ENCODE assay signal across 10 mouse cellular contexts in the genomic region with DNA sequence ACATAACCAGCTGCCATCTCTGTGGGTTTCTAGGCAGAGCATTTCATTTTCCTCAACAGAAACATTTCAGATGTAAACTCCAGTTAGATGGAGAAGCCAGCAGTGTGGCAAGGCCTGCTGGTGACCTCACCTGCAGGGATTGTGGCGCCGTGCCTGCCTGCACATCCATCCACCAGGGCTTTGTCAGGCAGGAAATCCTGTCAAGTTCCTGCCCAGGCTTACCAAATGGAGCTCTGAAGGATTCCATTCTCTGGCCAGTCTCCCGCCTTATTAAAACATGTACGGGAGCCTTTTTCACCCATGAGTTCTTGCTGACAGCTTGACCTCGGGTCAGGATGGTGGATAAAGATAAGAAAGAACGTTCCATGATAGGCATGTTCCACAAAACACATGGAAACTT. TPM values are rescaled to one million over a fixed set of nuclear protein-coding genes. Genes with fewer than 3 reads are reported as not detected.
DNase-seq lines count a peak whose midpoint lies in the region; ATAC-seq lines count a peak whose summit lies in the region.
"Had no signal": no experiment of that assay in that cellular context is flagged by ENCODE, and none has a peak within 500 bp of the region (broad histone marks: within the 10 kb centered on the region; RNA-seq: fewer than 3 reads in every experiment).

No protein-coding gene starts in this region.

- H3K4me1 ChIP-seq in hindbrain, embryonic 16.5 days (ENCODE audit: control insufficient read depth, insufficient read depth, low read depth, low read length), result no peaks in the 10 kb centered on the region
- no peaks in the 10 kb centered on the region for H3K4me1 ChIP-seq in forebrain, embryonic 16.5 days (replicated peaks; ENCODE audit: control insufficient read depth, insufficient read depth, low read length)
- H3K4me1 ChIP-seq: limb, embryonic 15.5 days; midbrain, embryonic 15.5 days had no signal

- H3K4me3 ChIP-seq in hindbrain, embryonic 16.5 days (ENCODE audit: low read length), result no peak overlapping the region
- H3K4me3 ChIP-seq in forebrain, embryonic 16.5 days (replicated peaks; ENCODE audit: low read length), result no peak overlapping the region
- H3K4me3 ChIP-seq: limb, embryonic 15.5 days; midbrain, embryonic 15.5 days had no signal

- H3K27ac ChIP-seq in hindbrain, embryonic 16.5 days (ENCODE audit: low read depth, low read length), result no peak overlapping the region
- no peak overlapping the region for H3K27ac ChIP-seq in forebrain, embryonic 16.5 days (ENCODE audit: low read length)
- H3K27ac ChIP-seq: limb, embryonic 15.5 days; midbrain, embryonic 15.5 days had no signal

- H3K9me3 ChIP-seq in hindbrain, embryonic 16.5 days (ENCODE audit: control insufficient read depth, low read length), result no peaks in the 10 kb centered on the region
- no peaks in the 10 kb centered on the region for H3K9me3 ChIP-seq in forebrain, embryonic 16.5 days (ENCODE audit: control insufficient read depth, low read length)
- H3K9me3 ChIP-seq: limb, embryonic 15.5 days; midbrain, embryonic 15.5 days had no signal

- peak; percentile 57 for DNase-seq in adrenal gland, adult 2 months
- peak; percentile 51 for DNase-seq in adrenal gland, postnatal 14 days
- peak; percentile 49 for DNase-seq in heart, postnatal 4 days
- DNase-seq in kidney, postnatal 4 days, result peak; percentile 56 to 70
- DNase-seq in cerebellum, postnatal 25 days, result no peak
- DNase-seq in layer of hippocampus, postnatal 36 days, result no peak

- no peaks in the 10 kb centered on the region for H3K27me3 ChIP-seq in hindbrain, embryonic 16.5 days (replicated peaks; ENCODE audit: control insufficient read depth, insufficient read depth, low read length)
- H3K27me3 ChIP-seq in forebrain, embryonic 16.5 days (replicated peaks; ENCODE audit: control insufficient read depth, insufficient read depth, low read length), result no peaks in the 10 kb centered on the region
- H3K27me3 ChIP-seq: limb, embryonic 15.5 days; midbrain, embryonic 15.5 days had no signal

- H3K4me2 ChIP-seq in hindbrain, embryonic 16.5 days (ENCODE audit: low read length), result no peak overlapping the region
- H3K4me2 ChIP-seq in forebrain, embryonic 16.5 days (ENCODE audit: low read length), result no peak overlapping the region
- H3K4me2 ChIP-seq: limb, embryonic 15.5 days; midbrain, embryonic 15.5 days had no signal

- whole genome bisulfite sequencing in hindbrain, embryonic 16.5 days, result 85% methylated on average over 6 of the region's 6 CpGs
- whole genome bisulfite sequencing in forebrain, embryonic 16.5 days, result 87% methylated on average over 6 of the region's 6 CpGs

- no peak overlapping the region for H3K9ac ChIP-seq in hindbrain, embryonic 16.5 days (ENCODE audit: low read depth, low read length)
- no peak overlapping the region for H3K9ac ChIP-seq in forebrain, embryonic 16.5 days (replicated peaks; ENCODE audit: low read depth, low read length)
- H3K9ac ChIP-seq: limb, embryonic 15.5 days; midbrain, embryonic 15.5 days had no signal

- ATAC-seq in hindbrain, embryonic 16.5 days, result no peak
- ATAC-seq in forebrain, embryonic 16.5 days, result no peak
- ATAC-seq: midbrain, embryonic 15.5 days had no signal

- H3K36me3 ChIP-seq in hindbrain, embryonic 16.5 days (ENCODE audit: control insufficient read depth, insufficient read depth, low read length), result no peaks in the 10 kb centered on the region
- H3K36me3 ChIP-seq in forebrain, embryonic 16.5 days (ENCODE audit: control insufficient read depth, insufficient read depth), result no peaks in the 10 kb centered on the region
- H3K36me3 ChIP-seq: limb, embryonic 15.5 days; midbrain, embryonic 15.5 days had no signal

RNA-seq across cellular contexts. Expression of a gene that starts 36.7 kb away (rescaled TPM):
- total RNA-seq in adrenal gland, adult 2 months (2021), result 1 to 10 TPM; 2.1 to 2.5 TPM
- 2.4 and 2.7 TPM in 2 replicates for polyA plus RNA-seq in adrenal gland, adult 2 months (2012; rRNA removed)
- total RNA-seq in adrenal gland, postnatal 14 days (2021), result 5.1 and 5.8 TPM in 2 replicates
- 1 to 10 TPM; 4.7 to 7.8 TPM for total RNA-seq in heart, postnatal 4 days (2021)
- 14.9 and 16.2 TPM in 2 replicates for polyA plus RNA-seq in hindbrain, embryonic 16.5 days (2015; fragmentation: Nextera tagmentation; extraction: Ambion mirVana)
- 10 to 100 TPM; 52.9 to 58.6 TPM for total RNA-seq in layer of hippocampus, postnatal 36 days (2021)
- polyA plus RNA-seq in forebrain, embryonic 16.5 days (2015; fragmentation: Nextera tagmentation; extraction: Ambion mirVana), result 15.6 and 18.1 TPM in 2 replicates

Comparison
In these comparisons a context has a peak if more than half of its experiments do, and no peak if none do; other contexts are left out.
1. DNase-seq: peak in adrenal gland, adult 2 months (single experiment), adrenal gland, postnatal 14 days (single experiment), heart, postnatal 4 days (single experiment) and kidney, postnatal 4 days (2 of 2); none in cerebellum, postnatal 25 days (0 of 2) and layer of hippocampus, postnatal 36 days (0 of 2).